Mouse (Mus musculus) layer of hippocampus, adult 2 months (tissue): ENCODE data around the gene Slc46a3. TPM values are rescaled to one million over a fixed set of nuclear protein-coding genes. Genes with fewer than 3 reads are reported as not detected.
A peak's percentile ranks its signal among the peaks of the same experiment; 100 is the strongest.

Experiments used
- DNase-seq, 2 experiments: peaks; one replicate each; pipeline ENCODE4 v3.0.0; 2022; ENCODE audit warnings: low spot score in 2 of 2
- H3K27ac ChIP-seq: fragments of 200-600 bp; 2 replicates; pipeline ENCODE4 v1.8.1; 2022
- H3K4me3 ChIP-seq: fragments of 200-600 bp; 2 replicates; pipeline ENCODE4 v1.8.1; 2022; ENCODE audit warnings: mild to moderate bottlenecking
- CTCF ChIP-seq: fragments of 200-600 bp; conservative IDR thresholded peaks from 2 replicates; pipeline ENCODE4 v1.8.1; 2022; ENCODE audit warnings: antibody characterized with exemption, mild to moderate bottlenecking, moderate library complexity
- long read RNA-seq, 2 experiments: library from polyadenylated mRNA; stranded (forward); transcript quantifications; one replicate each; pipeline ENCODE4 v2.0.0; 2021; ENCODE audit warnings: borderline mapping rate in 2 of 2
- total RNA-seq, 2 experiments: library from RNA; stranded (reverse); gene quantifications; 2 replicates each; pipeline ENCODE4 v1.2.3; 2021

The Slc46a3 gene
- 1 to 10 TPM; 7.7 to 8.0 TPM for total RNA-seq
- long read RNA-seq, experiment 1, partial matches to known transcripts, result 1 of 7 reads
- long read RNA-seq, experiment 1, other reads (novel, unspliced or antisense), result 1 of 7 reads
- long read RNA-seq, experiment 2, transcript Slc46a3-202 (6 exons, 2,210 nt), result major isoform, 6 of 8 reads
- long read RNA-seq, experiment 2, partial matches to known transcripts, result 0 of 8 reads
- long read RNA-seq, experiment 2, other reads (novel, unspliced or antisense), result 0 of 8 reads

DNA sequence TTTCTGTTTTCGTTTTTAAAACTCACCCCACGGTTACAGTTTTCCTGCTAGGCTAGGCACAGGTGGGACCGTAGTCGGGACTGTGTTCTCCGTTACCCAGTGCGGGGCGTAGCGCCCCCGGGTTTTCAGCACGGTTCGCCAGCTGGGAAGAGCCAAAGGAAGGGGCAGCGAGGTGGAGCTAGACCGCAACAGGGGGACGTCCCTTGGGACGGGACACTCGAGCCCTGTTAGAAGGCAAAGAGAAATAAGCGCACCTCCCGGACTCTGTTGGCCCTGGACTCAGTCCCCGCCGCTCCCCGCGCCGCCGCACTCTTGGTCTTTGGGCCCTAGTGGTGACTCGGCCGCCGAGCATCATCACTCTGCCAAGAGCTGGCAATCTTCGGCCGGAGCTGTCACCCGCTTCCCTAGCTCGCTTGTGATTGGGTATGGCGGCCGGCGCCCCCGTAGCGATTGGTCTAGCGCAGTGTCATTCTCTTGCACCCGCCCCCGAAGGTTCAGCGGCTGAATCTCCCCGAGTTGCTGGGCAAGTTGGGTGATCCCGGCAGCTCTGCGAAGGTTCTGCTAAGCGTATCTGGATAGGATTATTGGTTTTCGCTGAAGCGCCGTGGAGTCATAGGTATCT is at the start of gene Slc46a3:
Gene Slc46a3 (minus strand): TSS at position 361 of the 622 bp plus-strand sequence.
- DNase-seq, result peak; percentile 92
- peak; percentile 71 for TF ChIP-seq CTCF
- H3K4me3 ChIP-seq, result peak within 1 kb of the TSS; percentile 66
- H3K27ac ChIP-seq, result peak within 1 kb of the TSS; percentile 88

DNA sequence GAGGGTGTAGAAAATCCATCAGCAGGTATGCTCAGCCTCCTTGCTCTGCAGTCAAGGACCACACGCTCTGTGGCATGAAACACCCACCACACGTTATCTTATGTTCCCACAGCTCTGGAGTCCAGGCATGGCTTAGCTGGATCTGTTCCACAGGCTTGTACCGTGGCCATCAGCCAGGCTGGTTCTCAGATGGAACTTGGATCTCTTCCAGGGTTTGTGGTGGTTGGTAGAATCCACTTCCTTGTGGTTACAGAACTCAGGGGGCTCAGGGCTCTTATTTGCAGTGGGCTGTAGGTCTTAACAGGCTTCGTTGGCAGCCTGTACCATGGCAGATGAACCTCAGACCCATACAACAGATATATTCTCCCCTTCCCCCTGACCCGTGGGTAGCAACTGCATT is 44.6 kb upstream of the Slc46a3 start:
- no peak for TF ChIP-seq CTCF
- H3K4me3 ChIP-seq, result no peak overlapping the region
- DNase-seq, result no peak
- H3K27ac ChIP-seq, result no peak overlapping the region

DNA sequence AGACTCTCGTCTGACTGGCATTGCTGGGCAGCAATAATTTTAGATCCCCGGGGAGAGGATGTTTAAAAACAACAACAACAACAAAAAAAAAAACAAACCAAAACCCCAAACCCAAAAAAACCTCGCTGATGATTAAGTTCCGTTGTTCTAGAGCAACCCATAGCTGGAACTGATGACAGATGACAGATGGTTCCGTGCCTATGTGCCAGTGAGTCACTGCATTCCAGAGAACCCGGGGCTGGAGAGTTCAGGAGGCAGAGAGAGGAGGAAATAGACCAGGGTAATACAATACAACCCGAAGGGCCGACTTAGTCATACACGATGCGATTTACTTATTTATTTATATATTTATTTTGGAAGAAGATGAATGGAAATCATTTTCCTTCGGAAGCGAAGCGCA is 40.5 kb upstream of the Slc46a3 start:
- no peak for DNase-seq
- TF ChIP-seq CTCF, result no peak
- H3K4me3 ChIP-seq, result no peak overlapping the region

DNA sequence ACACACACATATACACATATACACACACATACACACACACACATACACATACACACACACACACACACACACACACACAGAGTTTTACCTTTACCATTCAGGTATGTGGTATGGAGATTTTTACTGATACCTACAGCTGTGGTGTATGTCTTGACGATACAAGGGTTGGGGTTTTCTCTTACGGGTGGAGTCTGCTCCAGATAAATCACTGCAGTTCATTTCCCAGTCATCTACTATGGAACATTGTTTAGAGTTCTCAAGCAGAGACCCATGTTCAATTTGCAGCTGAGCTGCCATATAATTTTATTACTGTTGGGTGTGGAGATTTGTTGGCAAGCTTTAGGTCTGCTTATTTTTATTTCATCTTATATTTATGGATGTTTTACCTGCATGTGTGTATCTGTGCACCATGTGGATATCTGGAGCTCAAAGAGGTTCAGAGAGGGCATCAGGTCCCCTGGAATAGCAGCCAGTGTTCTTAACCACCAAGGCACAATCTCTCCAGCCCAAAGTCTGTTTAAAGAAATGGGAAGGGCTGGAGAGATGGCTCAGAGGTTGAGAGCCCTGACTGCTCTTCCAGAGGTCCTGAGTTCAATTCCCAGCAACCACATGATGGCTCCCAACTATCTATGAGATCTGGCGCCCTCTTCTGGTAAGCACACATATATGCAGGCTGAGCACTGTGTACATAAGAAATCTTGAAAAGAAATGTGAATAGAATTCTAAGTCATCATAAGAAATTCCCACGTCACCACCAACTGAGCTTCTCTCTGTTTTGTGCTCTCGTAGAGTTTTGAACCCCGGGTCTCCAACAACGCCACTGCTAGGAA is 34.3 kb upstream of the Slc46a3 start:
- no peak for DNase-seq
- Histone ChIP-seq H3K27ac (no peak overlapping the region), H3K4me3 (no peak overlapping the region)
- peak; percentile 66 for TF ChIP-seq CTCF

More for the DNA sequence above, 40.5 kb upstream of the Slc46a3 start:
- H3K27ac ChIP-seq, result no peak overlapping the region

DNA sequence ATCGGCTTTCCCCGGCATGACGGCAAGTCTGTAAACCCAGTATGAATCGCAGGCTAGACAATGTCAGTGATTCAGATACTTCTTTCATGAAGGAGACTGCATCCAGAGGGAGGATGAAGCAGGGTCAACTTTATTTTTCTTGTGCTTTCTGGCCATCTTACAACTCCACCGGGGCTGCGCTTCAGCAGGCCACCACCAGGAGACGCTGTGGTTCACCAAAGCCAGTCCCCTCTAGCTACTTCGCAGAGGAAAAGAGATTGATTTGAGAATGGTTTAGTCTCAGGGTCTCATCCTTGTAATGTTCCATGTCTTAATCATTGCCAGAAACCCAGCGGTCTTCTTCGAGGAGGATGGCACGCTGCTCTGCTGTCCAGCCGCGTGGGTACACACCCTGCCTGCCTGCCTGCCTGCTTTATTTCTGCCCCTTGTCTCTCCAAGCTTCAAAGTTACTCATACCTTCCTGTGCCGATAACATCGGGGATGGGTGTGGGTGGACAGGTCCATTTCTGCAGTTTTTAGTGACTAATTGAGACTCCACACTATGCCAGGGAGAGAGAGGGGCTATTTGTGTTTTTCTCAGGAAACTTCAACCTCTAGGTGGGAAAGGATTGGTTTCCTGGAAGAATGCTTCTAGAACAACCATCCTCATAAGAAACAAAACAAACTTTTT is 31.5 kb upstream of the Slc46a3 start:
- no peak for DNase-seq
- Histone ChIP-seq H3K4me3 (no peak overlapping the region), H3K27ac (no peak overlapping the region)
- peak; percentile 76 for TF ChIP-seq CTCF

DNA sequence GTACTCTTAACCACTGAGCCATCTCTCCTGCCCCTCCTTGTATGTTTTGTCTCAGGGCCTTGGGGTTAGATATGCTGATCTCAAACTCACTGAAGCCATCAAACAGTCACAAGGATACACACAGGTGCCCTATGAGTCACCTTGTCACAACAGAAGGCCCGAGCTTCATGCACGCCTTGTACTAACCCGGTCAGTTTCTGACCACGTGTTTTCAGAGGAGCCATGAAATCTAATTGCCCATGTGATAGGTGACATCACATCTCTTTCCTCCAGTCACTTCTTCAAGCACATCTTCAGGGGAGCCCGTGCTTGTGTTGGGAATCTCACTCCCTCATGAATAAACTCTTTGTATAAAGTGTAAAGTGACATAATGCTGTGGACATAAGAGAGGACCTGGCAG is 30.0 kb upstream of the Slc46a3 start:
- TF ChIP-seq CTCF, result no peak
- Histone ChIP-seq H3K4me3 (no peak overlapping the region), H3K27ac (no peak overlapping the region)
- no peak for DNase-seq

DNA sequence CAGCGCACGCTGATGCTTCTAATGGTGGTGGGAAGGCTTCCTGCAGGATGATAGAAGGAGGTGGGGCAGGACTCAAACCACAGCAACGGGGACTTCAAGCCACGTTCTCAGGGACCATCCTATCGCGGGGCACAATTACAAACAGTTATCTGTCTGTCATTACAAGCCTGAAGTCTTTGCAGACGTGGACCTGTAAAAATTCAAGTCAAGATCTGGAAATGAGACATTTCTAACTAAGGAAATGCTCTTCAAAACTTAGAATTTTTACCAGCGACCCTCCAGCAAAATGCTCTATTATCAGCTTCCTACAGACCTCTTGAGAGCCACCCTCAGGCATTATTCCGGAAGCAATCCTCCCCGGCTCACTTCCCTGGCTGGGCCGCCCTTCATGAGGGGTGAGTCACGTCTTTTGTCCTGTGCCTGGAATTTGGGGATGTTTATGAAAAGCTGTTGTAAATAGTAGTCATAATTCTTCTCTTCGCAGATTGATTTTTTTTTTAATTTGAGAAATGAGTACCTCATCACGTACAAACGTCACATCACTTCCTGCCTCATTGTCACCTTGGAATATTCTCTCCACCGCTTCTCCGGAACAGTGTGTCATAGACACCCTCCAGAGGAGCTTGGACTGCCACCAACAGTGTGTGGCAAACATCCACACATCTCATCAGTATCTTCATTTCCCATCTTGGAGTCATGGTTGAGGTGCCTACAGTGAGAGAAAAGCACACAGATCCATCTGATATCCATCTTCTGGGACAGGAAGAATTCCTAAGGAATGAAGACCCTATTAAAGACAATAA is 23.6 kb upstream of the Slc46a3 start:
- no peak overlapping the region for H3K4me3 ChIP-seq
- H3K27ac ChIP-seq, result peak overlapping the region; percentile 15; the same call in 1 of the 2 replicates
- no peak for TF ChIP-seq CTCF
- no peak for DNase-seq

DNA sequence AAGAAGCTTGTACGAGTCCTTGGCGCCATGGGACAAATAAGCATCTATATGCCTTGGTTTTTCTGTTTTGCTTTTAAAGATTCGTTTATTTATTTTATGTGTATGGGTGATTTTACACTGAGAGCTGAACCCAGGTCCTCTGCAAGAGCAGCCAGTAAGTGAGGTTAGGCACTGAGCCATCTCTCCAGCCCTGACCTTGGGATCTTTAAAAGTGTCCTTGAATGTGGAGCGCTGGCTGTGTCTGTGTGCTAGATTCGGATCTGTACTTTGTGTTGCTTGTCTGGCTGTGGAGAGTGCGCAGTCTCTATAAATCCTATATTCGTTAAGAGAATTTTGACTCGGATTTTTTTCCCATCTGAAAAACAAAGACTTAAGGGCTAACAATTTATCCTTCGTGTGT is 21.6 kb upstream of the Slc46a3 start:
- TF ChIP-seq CTCF, result no peak
- no peak overlapping the region for H3K4me3 ChIP-seq
- DNase-seq, result no peak
- H3K27ac ChIP-seq, result no peak overlapping the region

DNA sequence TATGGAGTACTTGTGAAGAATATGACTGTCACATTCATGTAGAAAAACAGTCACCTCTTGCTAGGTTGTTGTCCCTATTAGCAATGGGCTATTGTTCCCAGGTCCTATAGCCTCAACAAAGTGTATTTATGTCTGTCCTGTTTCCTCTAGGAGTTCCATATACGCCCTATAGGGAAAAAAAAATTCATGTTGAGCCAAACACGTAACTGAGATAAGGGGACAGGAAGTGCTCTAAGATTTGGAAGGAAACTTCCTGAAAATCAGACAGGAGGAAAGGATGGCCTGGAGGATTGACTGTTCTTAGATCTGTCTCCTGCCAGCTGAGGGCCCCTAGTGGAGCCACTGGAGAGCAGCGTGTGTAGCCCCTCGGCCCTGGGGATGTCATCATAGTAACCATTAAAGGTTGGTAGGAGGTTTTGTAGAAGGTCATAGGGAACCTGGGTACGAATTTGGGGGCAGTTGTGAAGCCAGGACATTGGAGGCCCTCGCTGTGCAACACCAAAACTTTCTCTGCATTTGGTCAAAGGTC is 20.5 kb upstream of the Slc46a3 start:
- H3K27ac ChIP-seq, result no peak overlapping the region
- no peak for DNase-seq
- TF ChIP-seq CTCF, result peak; percentile 55
- H3K4me3 ChIP-seq, result no peak overlapping the region

DNA sequence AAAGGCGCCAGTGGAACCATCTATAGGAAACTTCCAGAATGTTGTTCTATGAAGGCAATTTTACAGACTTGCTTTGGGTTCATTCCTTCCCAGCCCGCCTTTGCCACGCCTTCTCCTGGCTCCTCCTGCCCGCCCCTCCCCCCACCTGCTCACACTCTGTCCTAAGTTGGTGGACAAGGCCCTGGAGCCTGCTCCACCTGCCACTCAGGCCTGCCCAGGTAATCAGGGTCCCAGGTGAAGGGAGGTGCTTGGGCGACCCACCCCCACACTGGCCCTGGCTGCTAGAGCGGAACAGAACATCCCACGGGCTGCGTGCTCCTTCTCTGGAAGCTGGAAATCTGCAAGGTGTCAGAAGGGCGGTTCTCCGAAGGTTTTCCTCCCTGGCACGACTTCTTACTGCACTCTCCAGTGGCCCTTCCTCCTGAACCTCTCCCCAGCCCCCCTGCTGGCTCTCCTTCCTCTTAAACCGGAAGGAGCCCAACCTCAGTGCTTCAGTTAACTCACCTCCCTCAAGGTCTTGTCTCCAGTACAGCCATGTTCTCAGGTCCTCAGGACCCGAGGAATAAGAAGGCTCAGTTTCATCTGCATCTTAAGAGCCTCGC is 18.7 kb upstream of the Slc46a3 start:
- no peak overlapping the region for H3K27ac ChIP-seq
- no peak overlapping the region for H3K4me3 ChIP-seq
- no peak for TF ChIP-seq CTCF
- DNase-seq, result no peak

DNA sequence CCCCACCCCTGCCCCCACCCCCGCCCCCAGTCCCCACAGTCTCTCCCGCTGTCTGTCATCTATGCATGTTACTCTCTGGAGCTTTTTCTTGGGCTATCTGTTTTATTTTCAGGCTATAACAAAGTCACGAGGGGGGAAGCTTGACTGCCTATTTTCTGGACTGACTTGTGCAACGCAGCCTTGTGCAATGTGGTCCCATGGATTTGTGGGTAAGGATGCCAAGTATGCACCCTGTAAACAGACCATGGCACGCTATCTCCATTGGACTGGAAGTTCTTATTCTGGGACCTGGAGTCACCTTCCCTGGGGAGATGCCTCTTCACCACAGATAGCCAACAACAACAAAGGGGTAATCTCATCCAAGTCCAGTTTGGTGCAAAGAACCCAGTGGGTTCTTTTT is 17.1 kb upstream of the Slc46a3 start:
- Histone ChIP-seq H3K4me3 (no peak overlapping the region), H3K27ac (no peak overlapping the region)
- no peak for DNase-seq
- TF ChIP-seq CTCF, result no peak
